Mouse (Mus musculus): ENCODE measurements around the gene Zfp811.

The Zfp811 gene

DNA sequence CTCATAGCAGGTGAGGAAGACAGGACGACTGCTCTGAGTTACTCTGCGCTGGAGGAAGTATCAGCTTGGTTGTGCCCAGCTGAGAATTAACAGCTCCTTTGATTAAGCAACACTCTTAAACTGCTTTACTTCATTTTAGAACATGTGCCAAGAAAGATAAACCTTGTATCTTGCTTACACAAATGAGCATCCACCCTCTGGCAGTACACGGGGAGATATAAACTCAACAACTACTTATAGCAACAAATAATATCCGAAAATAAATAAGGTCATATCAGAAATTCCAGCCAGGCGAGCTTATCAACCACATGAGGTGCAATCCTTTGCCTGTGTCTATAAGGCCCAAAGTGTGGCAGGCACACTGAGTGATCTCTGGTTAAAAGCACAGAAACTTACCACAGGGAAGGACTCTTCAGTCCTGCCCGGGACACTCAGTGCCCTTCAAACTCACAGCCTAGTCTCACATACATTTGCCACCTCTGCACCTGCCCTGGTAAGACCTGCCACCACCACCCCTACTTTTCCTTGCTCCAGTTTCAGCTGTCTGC is 56.8 kb downstream of the Zfp811 start:
- no peak for DNase-seq

DNA sequence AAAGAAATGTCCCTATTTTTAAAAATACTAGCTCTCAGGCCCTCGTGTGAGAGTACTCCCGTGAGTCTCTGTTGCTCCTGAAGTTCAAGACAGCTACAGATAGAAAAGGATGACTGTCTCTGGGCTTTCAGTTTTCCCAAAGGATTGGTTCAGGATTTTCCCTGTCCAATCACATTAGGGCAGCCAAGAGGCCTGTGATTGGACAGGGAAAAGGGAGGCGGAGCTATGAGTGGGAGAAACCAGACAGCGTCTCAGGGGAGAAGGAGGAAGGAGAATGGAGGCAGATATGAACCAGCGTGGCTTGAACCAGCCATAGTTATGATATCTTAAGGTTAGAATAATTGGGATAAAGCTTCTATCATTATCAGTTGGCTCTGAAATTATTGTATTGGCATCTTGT is 59.1 kb downstream of the Zfp811 start:
- peak; percentile 29 for DNase-seq
